Mouse (Mus musculus) brain, embryonic 14.5 days (tissue): Measurements from ENCODE around the gene Pak6.

Experiments
- CTCF ChIP-seq: fragments of 200-500 bp; IDR thresholded peaks from 2 replicates; pipeline ENCODE4 v1.5.1; 2012; ENCODE audit warnings: inconsistent platforms, mild to moderate bottlenecking, moderate library complexity, borderline replicate concordance; ENCODE audit not compliant: insufficient read depth, insufficient read length; ENCODE audit errors: extremely low read depth
- POLR2A ChIP-seq: fragments of 200-500 bp; IDR thresholded peaks from 2 replicates; pipeline ENCODE4 v1.6.1; 2012; ENCODE audit warnings: mild to moderate bottlenecking, inconsistent platforms, borderline replicate concordance; ENCODE audit not compliant: poor library complexity, insufficient read depth, insufficient read length, severe bottlenecking; ENCODE audit errors: extremely low read depth

- TF ChIP-seq POLR2A: no peak
- no peak for TF ChIP-seq CTCF
Measured at GRCm38 (mm10) chr2:118667181-118667580, 4.1 kb downstream of the Pak6 start.
